Mouse (Mus musculus): Measurements from ENCODE around the gene Ahnak. TPM values are rescaled to one million over a fixed set of nuclear protein-coding genes. Genes with fewer than 3 reads are reported as not detected.

The Ahnak gene
- total and polyA plus RNA-seq, 3 experiments: 23.0 to 348 (median 299) TPM

- H3K27ac ChIP-seq: peak overlapping the region; percentile 71
- DNase-seq: no peak
- no peaks in the 10 kb centered on the region for H3K27me3 ChIP-seq (ENCODE audit: control insufficient read depth, insufficient read depth, low read length)
- H3K4me1 ChIP-seq (ENCODE audit: control insufficient read depth, insufficient read depth, low read length): peaks cover 25% of the 10 kb centered on the region
- H3K36me3 ChIP-seq (ENCODE audit: control insufficient read depth, insufficient read depth, low read length): peaks cover 3% of the 10 kb centered on the region
- no peak overlapping the region for H3K4me3 ChIP-seq
- intact Hi-C loops (cut with DNase I): no loop called here
- H3K79me2 ChIP-seq (replicated peaks; ENCODE audit: control insufficient read depth, insufficient read depth, low read length): no peaks in the 10 kb centered on the region
- 55% methylated on average over 7 of the region's 7 CpGs for WGBS
- TF ChIP-seq POLR2A (IDR thresholded peaks at IDR 0.05; ENCODE audit: insufficient read depth, low read depth, low read length) (no peak), CTCF (IDR thresholded peaks at IDR 0.05) (no peak)
- H3K9ac ChIP-seq (ENCODE audit: low read depth, low read length): no peak overlapping the region
These were observed 43.5 kb downstream of the Ahnak start for GRCm38 (mm10) chr19:9032502-9033129.

GRCm38 (mm10) chr19:9033412-9034340 is 44.6 kb downstream of the Ahnak start:
- Histone ChIP-seq H3K9ac (ENCODE audit: low read depth, low read length) (no peak overlapping the region), H3K4me3 (no peak overlapping the region), H3K27me3 (ENCODE audit: control insufficient read depth, insufficient read depth, low read length) (no peaks in the 10 kb centered on the region), H3K4me1 (ENCODE audit: control insufficient read depth, insufficient read depth, low read length) (peaks cover 17% of the 10 kb centered on the region), H3K36me3 (ENCODE audit: control insufficient read depth, insufficient read depth, low read length) (peaks cover 3% of the 10 kb centered on the region), H3K79me2 (replicated peaks; ENCODE audit: control insufficient read depth, insufficient read depth, low read length) (no peaks in the 10 kb centered on the region), H3K27ac (peak overlapping the region; percentile 71)
- DNase-seq: no peak
- no peak for TF ChIP-seq CTCF (IDR thresholded peaks at IDR 0.05)
- no peak for TF ChIP-seq EP300 (IDR thresholded peaks at IDR 0.05; ENCODE audit: insufficient read depth, low read depth, low read length)
- no peak for TF ChIP-seq POLR2A (IDR thresholded peaks at IDR 0.05; ENCODE audit: insufficient read depth, low read depth, low read length)
- intact Hi-C loops (cut with DNase I): no loop called here
- WGBS: 53% methylated on average over 9 of the region's 9 CpGs

GRCm38 (mm10) chr19:9034480-9034879 is 45.4 kb downstream of the Ahnak start:
- peak overlapping the region; percentile 71 for H3K27ac ChIP-seq
- TF ChIP-seq POLR2A (IDR thresholded peaks at IDR 0.05; ENCODE audit: insufficient read depth, low read depth, low read length) (no peak), CTCF (IDR thresholded peaks at IDR 0.05) (no peak), EP300 (IDR thresholded peaks at IDR 0.05; ENCODE audit: insufficient read depth, low read depth, low read length) (no peak)
- 0 out of 2 replicates have a peak overlapping the region, but pooled peaks have one; percentile 12 for H3K9ac ChIP-seq (ENCODE audit: low read depth, low read length)

GRCm38 (mm10) chr19:9035101-9035500 is 46.0 kb downstream of the Ahnak start:
- Histone ChIP-seq H3K36me3 (ENCODE audit: control insufficient read depth, insufficient read depth, low read length) (peaks cover 3% of the 10 kb centered on the region), H3K4me3 (no peak overlapping the region), H3K27ac (peak overlapping the region; percentile 18), H3K27me3 (ENCODE audit: control insufficient read depth, insufficient read depth, low read length) (no peaks in the 10 kb centered on the region), H3K79me2 (replicated peaks; ENCODE audit: control insufficient read depth, insufficient read depth, low read length) (no peaks in the 10 kb centered on the region), H3K4me1 (ENCODE audit: control insufficient read depth, insufficient read depth, low read length) (peaks cover 18% of the 10 kb centered on the region), H3K9ac (ENCODE audit: low read depth, low read length) (no peak overlapping the region)
- no peak for DNase-seq
- intact Hi-C loops (cut with DNase I): no loop called here
- 65% methylated on average over 3 of the region's 3 CpGs for WGBS
- TF ChIP-seq EP300 (IDR thresholded peaks at IDR 0.05; ENCODE audit: insufficient read depth, low read depth, low read length): no peak
- no peak for TF ChIP-seq POLR2A (IDR thresholded peaks at IDR 0.05; ENCODE audit: insufficient read depth, low read depth, low read length)
- no peak for TF ChIP-seq CTCF (IDR thresholded peaks at IDR 0.05)

More at GRCm38 (mm10) chr19:9034480-9034879, 45.4 kb downstream of the Ahnak start:
- no peak for DNase-seq
- Histone ChIP-seq H3K36me3 (ENCODE audit: control insufficient read depth, insufficient read depth, low read length) (peaks cover 3% of the 10 kb centered on the region), H3K4me3 (no peak overlapping the region), H3K4me1 (ENCODE audit: control insufficient read depth, insufficient read depth, low read length) (peaks cover 16% of the 10 kb centered on the region), H3K79me2 (replicated peaks; ENCODE audit: control insufficient read depth, insufficient read depth, low read length) (no peaks in the 10 kb centered on the region), H3K27me3 (ENCODE audit: control insufficient read depth, insufficient read depth, low read length) (no peaks in the 10 kb centered on the region)
- intact Hi-C loops (cut with DNase I): no loop called here
- WGBS: 71% methylated on average over 3 of the region's 3 CpGs

- TF ChIP-seq EP300 (IDR thresholded peaks at IDR 0.05; ENCODE audit: insufficient read depth, low read depth, low read length): no peak
- no peak for TF ChIP-seq POLR2A (IDR thresholded peaks at IDR 0.05; ENCODE audit: insufficient read depth, low read depth, low read length)
- no peak for TF ChIP-seq CTCF (IDR thresholded peaks at IDR 0.05)
- H3K79me2 ChIP-seq (replicated peaks; ENCODE audit: control insufficient read depth, insufficient read depth, low read length): no peaks in the 10 kb centered on the region
- intact Hi-C loops (cut with DNase I): no loop called here
- no peak overlapping the region for H3K9ac ChIP-seq (ENCODE audit: low read depth, low read length)
- WGBS: 67% methylated on average over 3 of the region's 3 CpGs
- no peak overlapping the region for H3K4me3 ChIP-seq
- no peaks in the 10 kb centered on the region for H3K27me3 ChIP-seq (ENCODE audit: control insufficient read depth, insufficient read depth, low read length)
- peaks cover 3% of the 10 kb centered on the region for H3K36me3 ChIP-seq (ENCODE audit: control insufficient read depth, insufficient read depth, low read length)
- no peak for DNase-seq
- no peak overlapping the region for H3K27ac ChIP-seq
- H3K4me1 ChIP-seq (ENCODE audit: control insufficient read depth, insufficient read depth, low read length): peaks cover 13% of the 10 kb centered on the region
These were observed 49.1 kb downstream of the Ahnak start for GRCm38 (mm10) chr19:9038136-9038535.

- Histone ChIP-seq H3K4me1 (ENCODE audit: control insufficient read depth, insufficient read depth, low read length) (peaks cover 6% of the 10 kb centered on the region), H3K36me3 (ENCODE audit: control insufficient read depth, insufficient read depth, low read length) (peaks cover 3% of the 10 kb centered on the region), H3K27ac (no peak overlapping the region), H3K4me3 (no peak overlapping the region), H3K9ac (ENCODE audit: low read depth, low read length) (no peak overlapping the region), H3K27me3 (ENCODE audit: control insufficient read depth, insufficient read depth, low read length) (no peaks in the 10 kb centered on the region), H3K79me2 (replicated peaks; ENCODE audit: control insufficient read depth, insufficient read depth, low read length) (no peaks in the 10 kb centered on the region)
- intact Hi-C loops (cut with DNase I): no loop called here
- DNase-seq: no peak
- 73% methylated on average over 4 of the region's 4 CpGs for WGBS
- TF ChIP-seq CTCF (IDR thresholded peaks at IDR 0.05) (no peak), EP300 (IDR thresholded peaks at IDR 0.05; ENCODE audit: insufficient read depth, low read depth, low read length) (no peak), POLR2A (IDR thresholded peaks at IDR 0.05; ENCODE audit: insufficient read depth, low read depth, low read length) (no peak)
These were observed 50.2 kb downstream of the Ahnak start for GRCm38 (mm10) chr19:9039266-9039665.

All from heart, adult 2 months (tissue).